Mouse (Mus musculus): ENCODE measurements around the gene Vgll2.

The Vgll2 gene

GRCm38 (mm10) chr10:52022413-52023212 is at the start of gene Vgll2:
Gene Vgll2, plus strand, starts transcription at chr10:52022502.
- peak; percentile 69 for DNase-seq (ENCODE audit: low spot score)

GRCm38 (mm10) chr10:51975137-51975536 is 47.2 kb upstream of the Vgll2 start:
- DNase-seq (ENCODE audit: low spot score) = no peak

- DNase-seq (ENCODE audit: low spot score) = no peak
Measured at GRCm38 (mm10) chr10:51975587-51975986, 46.7 kb upstream of the Vgll2 start.

GRCm38 (mm10) chr10:51981651-51982050 is 40.7 kb upstream of the Vgll2 start:
- no peak for DNase-seq (ENCODE audit: low spot score)

- peak; percentile 19 for DNase-seq (ENCODE audit: low spot score)
Measured at GRCm38 (mm10) chr10:51982395-51982794, 39.9 kb upstream of the Vgll2 start.

GRCm38 (mm10) chr10:52018471-52018870 is 3.8 kb upstream of the Vgll2 start:
- DNase-seq (ENCODE audit: low spot score) = no peak

- no peak for DNase-seq (ENCODE audit: low spot score)
Measured at GRCm38 (mm10) chr10:52021231-52021630, 1.1 kb upstream of the Vgll2 start.

GRCm38 (mm10) chr10:52021736-52022394 is 437 bp upstream of the Vgll2 start:
- peak; percentile 35 for DNase-seq (ENCODE audit: low spot score)

GRCm38 (mm10) chr10:52023213-52024052 is 1.1 kb downstream of the Vgll2 start:
- peak; percentile 16 for DNase-seq (ENCODE audit: low spot score)

- no peak for DNase-seq (ENCODE audit: low spot score)
Measured at GRCm38 (mm10) chr10:52024053-52024410, 1.7 kb downstream of the Vgll2 start.

- DNase-seq (ENCODE audit: low spot score) = no peak
Measured at GRCm38 (mm10) chr10:52025291-52025690, 3.0 kb downstream of the Vgll2 start.

- no peak for DNase-seq (ENCODE audit: low spot score)
Measured at GRCm38 (mm10) chr10:52025821-52026220, 3.5 kb downstream of the Vgll2 start.

- DNase-seq (ENCODE audit: low spot score) = peak; percentile 56
Measured at GRCm38 (mm10) chr10:52027161-52028035, 5.1 kb downstream of the Vgll2 start.

GRCm38 (mm10) chr10:52028561-52029370 is 6.5 kb downstream of the Vgll2 start:
- DNase-seq (ENCODE audit: low spot score) = no peak

- DNase-seq (ENCODE audit: low spot score) = peak; percentile 41
Measured at GRCm38 (mm10) chr10:52029421-52030080, 7.2 kb downstream of the Vgll2 start.

- DNase-seq (ENCODE audit: low spot score) = no peak
Measured at GRCm38 (mm10) chr10:52033729-52034128, 11.4 kb downstream of the Vgll2 start.

GRCm38 (mm10) chr10:52039392-52039791 is 17.1 kb downstream of the Vgll2 start:
- DNase-seq (ENCODE audit: low spot score) = no peak

GRCm38 (mm10) chr10:52043086-52043485 is 20.8 kb downstream of the Vgll2 start:
- no peak for DNase-seq (ENCODE audit: low spot score)

- no peak for DNase-seq (ENCODE audit: low spot score)
Measured at GRCm38 (mm10) chr10:52048287-52048686, 26.0 kb downstream of the Vgll2 start.

- peak; percentile 79 for DNase-seq (ENCODE audit: low spot score)
Measured at GRCm38 (mm10) chr10:52072482-52072881, 50.2 kb downstream of the Vgll2 start.

All from embryo, embryonic 10 days (tissue).